Mouse (Mus musculus): Measurements from ENCODE around the gene Lefty2. TPM values are rescaled to one million over a fixed set of nuclear protein-coding genes. Genes with fewer than 3 reads are reported as not detected.

Lefty2 gene
- polyA plus RNA-seq, 1 experiment from 2014 or later = 0.14 TPM

DNA sequence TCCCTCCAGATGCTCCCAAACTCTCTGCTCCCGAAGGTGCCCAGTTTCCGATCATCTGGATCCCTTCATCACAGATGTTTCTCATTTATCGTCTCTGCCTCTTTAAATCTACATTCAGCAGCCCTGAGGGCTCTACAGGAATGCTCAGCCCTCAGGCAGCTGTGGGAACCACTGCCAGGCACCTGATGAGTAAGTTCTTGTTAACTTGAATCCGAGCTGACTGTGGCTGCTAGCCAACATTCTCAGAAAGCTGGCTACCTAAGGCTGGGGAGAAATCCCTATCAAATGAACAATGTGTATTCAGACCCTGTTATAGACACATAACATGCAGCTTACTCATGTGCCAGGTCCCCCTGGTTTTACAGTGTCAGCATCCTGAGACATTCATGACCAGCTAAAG lies 20.9 kb downstream of the Lefty2 start:
- H3K9me3 ChIP-seq (replicated peaks) = no peaks in the 10 kb centered on the region
- 30% methylated on average over 4 of the region's 4 CpGs for WGBS
- H3K4me1 ChIP-seq (replicated peaks) = peaks cover 15% of the 10 kb centered on the region
- H3K4me3 ChIP-seq = no peak overlapping the region
- no peak overlapping the region for H3K4me2 ChIP-seq
- H3K9ac ChIP-seq = no peak overlapping the region
- 0 out of 2 replicates have a peak, but pooled peaks have one; percentile 56 for ATAC-seq (replicated peaks; ENCODE audit: insufficient number of reproducible peaks, insufficient read depth, low FRiP score, low read depth)
- H3K27me3 ChIP-seq = no peaks in the 10 kb centered on the region
- H3K36me3 ChIP-seq = no peaks in the 10 kb centered on the region
- peak overlapping the region; percentile 30; the same call in 1 of the 2 replicates for H3K27ac ChIP-seq

DNA sequence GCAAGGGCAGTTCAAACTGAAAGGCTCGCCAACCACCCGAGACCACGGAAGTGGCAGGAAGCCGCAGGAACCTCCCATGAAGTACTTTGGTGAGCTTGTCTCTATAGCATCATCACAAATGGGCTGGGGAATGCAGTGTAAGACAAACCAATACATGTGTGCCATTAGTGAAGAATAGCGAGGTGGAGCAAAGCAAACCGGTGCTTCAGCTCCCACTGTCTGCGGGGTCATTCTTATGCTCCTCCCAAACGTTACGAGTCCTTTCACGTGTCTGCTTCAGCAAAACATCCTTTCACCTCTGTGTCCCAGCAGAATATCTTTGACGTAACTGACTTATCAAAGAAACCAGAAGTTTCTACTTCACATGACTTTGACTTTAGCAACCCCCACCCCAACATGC lies 23.5 kb downstream of the Lefty2 start:
- H3K4me2 ChIP-seq = no peak overlapping the region
- no peaks in the 10 kb centered on the region for H3K27me3 ChIP-seq
- peaks cover 15% of the 10 kb centered on the region for H3K4me1 ChIP-seq (replicated peaks)
- H3K9ac ChIP-seq = no peak overlapping the region
- 77% methylated on average over 11 of the region's 11 CpGs for WGBS
- no peak overlapping the region for H3K4me3 ChIP-seq
- ATAC-seq (replicated peaks; ENCODE audit: insufficient number of reproducible peaks, insufficient read depth, low FRiP score, low read depth) = no peak
- H3K27ac ChIP-seq = no peak overlapping the region
- no peaks in the 10 kb centered on the region for H3K36me3 ChIP-seq
- H3K9me3 ChIP-seq (replicated peaks) = no peaks in the 10 kb centered on the region

DNA sequence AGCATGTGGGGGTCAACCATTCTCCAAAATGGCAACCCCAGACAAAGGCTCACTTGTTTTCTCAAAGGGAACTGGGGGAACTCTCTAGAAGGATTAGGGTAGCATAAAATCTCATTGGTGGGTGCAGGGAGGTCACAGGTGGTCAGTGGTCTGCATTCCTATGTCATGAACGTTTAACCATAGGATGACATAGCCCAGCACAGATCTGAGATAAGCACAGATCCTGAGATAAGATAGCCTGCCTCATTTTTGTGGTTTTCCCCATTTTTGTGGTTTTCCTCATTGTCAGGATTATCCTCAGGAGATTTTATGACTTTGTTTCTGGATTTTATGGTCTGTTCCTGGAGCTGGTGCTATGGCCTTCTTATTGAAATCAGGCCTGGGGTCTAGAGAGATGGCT lies 24.1 kb downstream of the Lefty2 start:
- 58% methylated on average over 1 of the region's 1 CpGs for WGBS
- peaks cover 13% of the 10 kb centered on the region for H3K4me1 ChIP-seq (replicated peaks)
- no peak overlapping the region for H3K27ac ChIP-seq
- no peak for ATAC-seq (replicated peaks; ENCODE audit: insufficient number of reproducible peaks, insufficient read depth, low FRiP score, low read depth)
- H3K27me3 ChIP-seq = no peaks in the 10 kb centered on the region
- H3K4me2 ChIP-seq = no peak overlapping the region
- H3K4me3 ChIP-seq = no peak overlapping the region
- H3K9ac ChIP-seq = no peak overlapping the region
- H3K36me3 ChIP-seq = no peaks in the 10 kb centered on the region
- no peaks in the 10 kb centered on the region for H3K9me3 ChIP-seq (replicated peaks)

DNA sequence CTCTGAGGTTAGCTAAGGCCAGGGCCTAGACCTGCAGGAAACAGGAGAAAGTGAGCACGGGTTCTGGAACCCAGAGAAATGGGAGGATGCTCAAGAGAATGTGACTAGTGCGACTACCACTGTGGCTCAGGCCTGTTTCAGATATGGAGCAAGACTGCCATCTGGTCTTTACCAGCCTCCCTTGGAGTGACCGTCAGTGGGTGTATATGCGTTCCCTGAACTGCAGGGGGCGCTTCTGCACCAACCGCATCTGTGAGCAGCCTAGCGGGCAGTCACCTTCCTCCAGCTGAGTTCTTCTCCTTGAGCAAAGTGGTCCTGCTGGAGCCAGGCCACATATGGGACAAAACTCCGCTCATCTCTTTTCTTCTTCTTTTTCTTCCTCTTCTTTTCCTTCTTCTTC lies 26.8 kb downstream of the Lefty2 start:
- H3K4me3 ChIP-seq = no peak overlapping the region
- H3K27me3 ChIP-seq = no peaks in the 10 kb centered on the region
- H3K9ac ChIP-seq = no peak overlapping the region
- H3K4me2 ChIP-seq = no peak overlapping the region
- no peaks in the 10 kb centered on the region for H3K9me3 ChIP-seq (replicated peaks)
- no peak for ATAC-seq (replicated peaks; ENCODE audit: insufficient number of reproducible peaks, insufficient read depth, low FRiP score, low read depth)
- H3K4me1 ChIP-seq (replicated peaks) = no peaks in the 10 kb centered on the region
- 32% methylated on average over 8 of the region's 8 CpGs for WGBS
- H3K27ac ChIP-seq = no peak overlapping the region
- no peaks in the 10 kb centered on the region for H3K36me3 ChIP-seq

DNA sequence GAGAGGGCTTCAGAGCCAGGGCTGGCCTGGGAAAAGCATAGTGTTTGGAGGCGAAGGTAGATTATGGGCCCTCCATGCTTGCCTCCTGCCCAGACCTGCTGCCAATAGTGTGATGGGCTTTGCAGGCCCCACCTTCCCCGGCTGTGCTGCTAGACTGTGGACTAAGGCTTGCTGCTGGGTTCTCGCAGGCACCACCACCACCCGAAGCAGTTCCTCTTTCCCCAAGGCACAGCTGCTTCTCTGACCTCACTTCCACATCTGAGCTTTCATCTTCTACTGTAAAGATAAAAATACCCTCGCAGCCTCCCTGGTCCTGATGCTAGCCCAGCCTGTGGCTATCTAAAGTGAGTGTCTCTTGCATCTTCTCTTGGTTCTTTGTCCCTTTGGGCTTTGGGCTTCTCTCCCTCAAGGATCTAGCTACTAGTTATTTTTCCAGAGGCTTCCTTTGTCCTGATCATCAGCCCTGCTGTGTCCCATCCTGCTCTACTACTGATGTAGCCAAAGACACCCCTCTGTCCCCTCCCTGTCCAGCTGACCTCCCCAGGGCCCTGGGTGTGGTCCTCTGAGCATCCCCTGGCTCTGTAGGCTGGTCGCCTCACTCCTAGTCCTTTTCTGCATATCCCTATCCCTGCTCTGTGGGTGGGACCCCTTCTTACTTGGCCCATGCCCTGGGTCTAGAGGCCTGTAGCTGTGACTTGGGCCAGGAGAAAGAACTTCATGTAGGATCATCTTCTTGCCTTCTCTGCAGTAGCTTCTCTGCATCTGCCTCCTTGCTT lies 29.6 kb downstream of the Lefty2 start:
- Histone ChIP-seq H3K36me3 (no peaks in the 10 kb centered on the region), H3K27me3 (no peaks in the 10 kb centered on the region), H3K4me1 (replicated peaks) (no peaks in the 10 kb centered on the region), H3K9me3 (replicated peaks) (no peaks in the 10 kb centered on the region), H3K4me3 (no peak overlapping the region), H3K27ac (no peak overlapping the region), H3K4me2 (no peak overlapping the region), H3K9ac (no peak overlapping the region)
- WGBS = 58% methylated on average over 6 of the region's 6 CpGs
- no peak for ATAC-seq (replicated peaks; ENCODE audit: insufficient number of reproducible peaks, insufficient read depth, low FRiP score, low read depth)

DNA sequence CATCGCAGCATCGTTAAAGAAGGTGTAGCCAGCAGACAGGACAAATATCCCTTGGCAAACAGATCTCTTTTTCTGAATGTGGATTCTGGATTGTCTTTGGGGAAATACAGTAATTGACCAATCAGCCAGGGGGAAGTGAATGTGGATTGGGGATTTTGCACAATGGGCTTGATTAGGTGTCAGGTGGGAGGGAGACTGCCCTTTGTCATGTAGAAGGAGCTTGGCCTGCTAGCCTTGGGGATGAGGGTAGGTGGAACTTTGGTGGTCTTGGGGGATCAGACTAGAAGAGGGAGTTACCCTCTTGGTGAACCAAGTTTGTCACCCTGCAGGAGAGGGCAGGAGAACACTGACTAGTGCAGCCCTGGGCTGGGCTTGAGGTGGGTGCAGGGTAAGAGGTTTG lies 31.8 kb downstream of the Lefty2 start:
- no peak overlapping the region for H3K4me2 ChIP-seq
- no peak for ATAC-seq (replicated peaks; ENCODE audit: insufficient number of reproducible peaks, insufficient read depth, low FRiP score, low read depth)
- H3K27ac ChIP-seq = no peak overlapping the region
- no peaks in the 10 kb centered on the region for H3K27me3 ChIP-seq
- no peaks in the 10 kb centered on the region for H3K36me3 ChIP-seq
- H3K9me3 ChIP-seq (replicated peaks) = no peaks in the 10 kb centered on the region
- no peaks in the 10 kb centered on the region for H3K4me1 ChIP-seq (replicated peaks)
- WGBS = 42% methylated on average over 2 of the region's 2 CpGs
- H3K4me3 ChIP-seq = no peak overlapping the region
- H3K9ac ChIP-seq = no peak overlapping the region

DNA sequence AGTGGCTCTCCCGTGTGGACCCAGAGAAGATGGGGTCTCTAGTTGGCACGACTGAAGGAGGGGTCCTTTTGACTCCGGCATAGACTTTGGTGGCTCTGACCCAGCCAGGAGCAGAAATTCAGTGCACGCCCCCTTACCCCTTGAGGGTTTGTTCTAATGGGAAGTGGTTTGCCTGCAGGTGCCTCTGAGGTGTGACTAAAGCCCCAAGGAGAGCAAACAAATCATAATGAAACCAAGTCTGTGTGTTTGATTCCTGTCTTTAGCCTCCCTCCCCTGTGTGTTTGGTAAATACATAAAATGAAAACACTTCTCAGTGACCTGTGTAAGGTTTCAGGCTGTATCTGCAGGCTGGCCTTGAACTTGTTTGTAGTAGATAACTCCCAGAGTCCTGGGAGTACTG lies 33.4 kb downstream of the Lefty2 start:
- H3K4me3 ChIP-seq = no peak overlapping the region
- no peaks in the 10 kb centered on the region for H3K4me1 ChIP-seq (replicated peaks)
- ATAC-seq (replicated peaks; ENCODE audit: insufficient number of reproducible peaks, insufficient read depth, low FRiP score, low read depth) = no peak
- no peak overlapping the region for H3K27ac ChIP-seq
- no peaks in the 10 kb centered on the region for H3K27me3 ChIP-seq
- no peak overlapping the region for H3K9ac ChIP-seq
- no peaks in the 10 kb centered on the region for H3K9me3 ChIP-seq (replicated peaks)
- 68% methylated on average over 4 of the region's 4 CpGs for WGBS
- no peaks in the 10 kb centered on the region for H3K36me3 ChIP-seq
- no peak overlapping the region for H3K4me2 ChIP-seq

DNA sequence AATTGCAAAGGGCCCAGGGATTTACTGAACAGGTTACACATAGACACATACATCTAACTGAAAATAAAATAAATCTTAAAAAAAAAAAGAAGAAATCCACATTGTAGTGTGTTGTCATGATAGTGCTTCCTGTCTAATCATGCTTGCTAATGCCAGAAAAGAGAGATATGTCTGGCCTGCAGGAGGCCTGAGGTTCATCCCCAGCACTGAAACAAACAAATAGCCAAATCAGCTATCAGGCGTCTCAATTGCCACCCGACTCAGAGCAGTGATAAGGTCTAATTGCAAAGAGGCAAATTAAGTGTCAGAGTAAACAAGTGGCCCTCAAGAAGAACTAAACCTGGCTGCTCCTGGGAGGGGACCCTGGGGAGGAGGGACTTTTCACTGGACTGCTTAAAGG lies 36.7 kb downstream of the Lefty2 start:
- H3K27me3 ChIP-seq = peaks cover 15% of the 10 kb centered on the region
- H3K27ac ChIP-seq = no peak overlapping the region
- ATAC-seq (replicated peaks; ENCODE audit: insufficient number of reproducible peaks, insufficient read depth, low FRiP score, low read depth) = no peak
- no peaks in the 10 kb centered on the region for H3K36me3 ChIP-seq
- no peak overlapping the region for H3K4me3 ChIP-seq
- no peak overlapping the region for H3K4me2 ChIP-seq
- no peaks in the 10 kb centered on the region for H3K4me1 ChIP-seq (replicated peaks)
- H3K9ac ChIP-seq = no peak overlapping the region
- 39% methylated on average over 2 of the region's 2 CpGs for WGBS
- no peaks in the 10 kb centered on the region for H3K9me3 ChIP-seq (replicated peaks)

DNA sequence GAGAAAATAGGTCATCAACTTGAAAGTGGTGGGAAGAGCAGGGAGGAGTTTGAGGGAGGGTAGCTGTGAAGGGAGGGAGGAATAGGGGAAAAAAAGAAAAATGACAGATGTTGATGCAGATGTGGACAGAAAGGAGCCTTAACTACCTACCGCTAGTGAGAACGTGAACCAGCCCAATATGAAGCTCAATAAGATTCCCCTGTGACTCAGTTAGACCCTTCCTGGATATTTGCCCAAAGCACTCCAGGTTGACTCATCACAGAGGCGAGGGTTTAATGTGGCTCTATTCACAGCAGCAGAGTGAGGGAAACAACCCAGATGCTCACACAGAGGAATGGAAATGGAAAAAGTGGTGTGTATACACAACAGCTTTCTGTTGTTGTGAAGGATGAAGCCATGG lies 38.2 kb downstream of the Lefty2 start:
- Histone ChIP-seq H3K4me3 (no peak overlapping the region), H3K9ac (no peak overlapping the region), H3K27ac (no peak overlapping the region), H3K27me3 (peaks cover 30% of the 10 kb centered on the region), H3K36me3 (no peaks in the 10 kb centered on the region), H3K4me2 (no peak overlapping the region), H3K4me1 (replicated peaks) (no peaks in the 10 kb centered on the region), H3K9me3 (replicated peaks) (no peaks in the 10 kb centered on the region)
- 61% methylated on average over 3 of the region's 3 CpGs for WGBS
- no peak for ATAC-seq (replicated peaks; ENCODE audit: insufficient number of reproducible peaks, insufficient read depth, low FRiP score, low read depth)

DNA sequence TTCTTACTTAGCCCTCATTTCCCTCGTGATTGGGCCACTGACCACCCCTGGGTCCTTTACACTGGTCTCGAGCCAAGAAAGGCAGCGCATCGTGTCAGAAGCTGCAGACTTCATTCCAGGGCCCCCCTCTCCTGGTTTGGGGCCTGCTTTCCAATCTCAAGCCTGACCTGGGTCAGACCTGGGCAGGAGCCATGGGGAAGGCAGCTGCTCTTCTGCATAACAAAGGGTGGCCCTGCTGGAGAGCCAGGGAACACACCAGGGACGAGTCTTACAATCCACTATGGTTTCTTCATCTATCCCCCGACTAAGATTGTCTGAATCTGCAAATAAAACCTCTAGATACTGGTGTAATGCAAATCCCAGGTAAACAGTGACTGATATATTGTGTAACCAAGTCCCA lies 40.8 kb downstream of the Lefty2 start:
- Histone ChIP-seq H3K9me3 (replicated peaks) (no peaks in the 10 kb centered on the region), H3K4me2 (no peak overlapping the region), H3K4me1 (replicated peaks) (peaks cover 4% of the 10 kb centered on the region), H3K9ac (no peak overlapping the region), H3K4me3 (no peak overlapping the region), H3K27ac (no peak overlapping the region), H3K27me3 (peaks cover 40% of the 10 kb centered on the region), H3K36me3 (no peaks in the 10 kb centered on the region)
- ATAC-seq (replicated peaks; ENCODE audit: insufficient number of reproducible peaks, insufficient read depth, low FRiP score, low read depth) = no peak
- WGBS = 37% methylated on average over 6 of the region's 6 CpGs

DNA sequence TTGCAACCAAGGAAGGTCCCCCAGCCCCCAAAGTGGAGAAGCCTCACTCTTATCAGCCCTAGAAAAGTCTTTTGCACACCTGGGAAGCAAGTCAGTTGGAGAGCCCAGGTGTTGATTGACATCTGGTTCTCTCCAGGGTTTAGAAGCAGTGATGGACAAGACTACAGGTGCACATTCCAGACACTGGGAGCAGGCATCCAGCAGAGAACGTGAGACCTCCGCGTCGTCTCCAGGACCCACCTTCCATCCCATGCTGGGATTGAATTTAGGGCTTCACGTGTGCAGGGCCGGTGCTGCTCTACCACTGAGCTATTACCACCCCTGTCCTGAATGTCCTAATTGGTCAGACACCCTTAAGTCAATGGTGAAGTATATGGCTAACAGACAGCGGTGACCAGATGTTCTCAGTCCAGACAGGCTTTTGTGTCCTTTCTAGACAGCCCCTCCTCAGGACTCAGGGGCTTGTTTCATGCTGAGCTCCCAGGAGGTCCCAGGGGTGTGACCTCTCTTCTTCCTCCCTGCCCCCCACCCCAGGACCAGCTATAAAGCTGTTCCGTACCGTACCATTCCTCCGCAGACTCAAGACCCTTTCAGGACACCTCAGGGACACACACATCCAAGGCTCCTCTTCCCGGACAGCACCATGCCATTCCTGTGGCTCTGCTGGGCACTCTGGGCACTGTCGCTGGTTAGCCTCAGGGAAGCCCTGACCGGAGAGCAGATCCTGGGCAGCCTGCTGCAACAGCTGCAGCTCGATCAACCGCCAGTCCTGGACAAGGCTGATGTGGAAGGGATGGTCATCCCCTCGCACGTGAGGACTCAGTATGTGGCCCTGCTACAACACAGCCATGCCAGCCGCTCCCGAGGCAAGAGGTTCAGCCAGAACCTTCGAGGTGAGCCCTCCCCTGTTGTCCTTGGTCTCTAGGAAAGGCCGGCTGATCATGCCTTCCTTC lies 41.8 kb downstream of the Lefty2 start, which contains the start of gene Lefty1:
Lefty1 (plus strand) TSS at position 556 of the 953 bp plus-strand sequence.
- Histone ChIP-seq H3K4me2 (no peak within 1 kb of the TSS), H3K27me3 (peaks cover 40% of the 10 kb centered on the region), H3K4me3 (no peak within 1 kb of the TSS), H3K4me1 (replicated peaks) (peaks cover 4% of the 10 kb centered on the region), H3K36me3 (no peaks in the 10 kb centered on the region), H3K27ac (no peak within 1 kb of the TSS), H3K9ac (no peak within 1 kb of the TSS), H3K9me3 (replicated peaks) (no peaks in the 10 kb centered on the region)
- no peak for ATAC-seq (replicated peaks; ENCODE audit: insufficient number of reproducible peaks, insufficient read depth, low FRiP score, low read depth)
- WGBS = 25% methylated on average over 21 of the region's 21 CpGs
